Mouse (Mus musculus) kidney, postnatal 0 days (tissue): ENCODE measurements around the gene Clic1. TPM values are rescaled to one million over a fixed set of nuclear protein-coding genes. Genes with fewer than 3 reads are reported as not detected.

Experiments
- ATAC-seq: fragments of 200-750 bp; cut with Nextera tagmentation; replicated peaks from 2 replicates; pipeline ENCODE4 v1.8.0; 2017; ENCODE audit warnings: low read depth, moderate number of reproducible peaks, moderate TSS enrichment, moderate library complexity; ENCODE audit not compliant: low FRiP score
- DNase-seq: peaks from one replicate; pipeline ENCODE4 v3.0.0-alpha.2; 2016; ENCODE audit warnings: low spot score
- H3K27ac ChIP-seq: fragments of 300-500 bp; sonication (generic); 2 replicates; pipeline ENCODE4 v1.5.1; 2014; ENCODE audit warnings: mild to moderate bottlenecking
- H3K27me3 ChIP-seq: fragments of 300-500 bp; sonication (generic); 2 replicates; pipeline ENCODE4 v1.6.1; 2014; ENCODE audit warnings: low read length, mixed read lengths; ENCODE audit not compliant: insufficient read depth
- H3K36me3 ChIP-seq: fragments of 300-500 bp; sonication (generic); 2 replicates; pipeline ENCODE4 v1.6.1; 2014; ENCODE audit warnings: low read length, mixed read lengths; ENCODE audit not compliant: insufficient read depth
- H3K4me1 ChIP-seq: fragments of 300-500 bp; sonication (generic); replicated peaks from 2 replicates; pipeline ENCODE4 v1.6.1; 2014; ENCODE audit warnings: antibody characterized with exemption, low read length, mixed read lengths; ENCODE audit not compliant: insufficient read depth
- H3K4me2 ChIP-seq: fragments of 300-500 bp; sonication (generic); 2 replicates; pipeline ENCODE4 v1.6.1; 2014; ENCODE audit warnings: mild to moderate bottlenecking, low read length, moderate library complexity, mixed read lengths
- H3K4me3 ChIP-seq: fragments of 300-500 bp; sonication (generic); replicated peaks from 2 replicates; pipeline ENCODE4 v1.5.1; 2014; ENCODE audit warnings: low read depth, low read length
- H3K9ac ChIP-seq: fragments of 300-500 bp; sonication (generic); 2 replicates; pipeline ENCODE4 v1.6.1; 2014; ENCODE audit warnings: low read depth, low read length
- H3K9me3 ChIP-seq: fragments of 300-500 bp; sonication (generic); replicated peaks from 2 replicates; pipeline ENCODE4 v1.6.1; 2016; ENCODE audit warnings: low read length, inconsistent platforms, mixed read lengths
- CTCF ChIP-seq: IDR thresholded peaks from 2 replicates; pipeline ENCODE4 v1.5.1; 2016; ENCODE audit warnings: antibody characterized with exemption, low read depth, mild to moderate bottlenecking, moderate library complexity
- WGBS: fragments of 180-500 bp; shearing (Covaris S2); extraction: QIAGEN DNeasy Blood & Tissue Kit; methylation state at CpG from one replicate; pipeline ENCODE4 v1.1.7; 2014; 5-methylcytosine and 5-hydroxymethylcytosine counted together
- polyA plus RNA-seq: library from polyadenylated mRNA; unstranded; fragments of >200 nt; fragmentation: Nextera tagmentation; extraction: Ambion mirVana; gene quantifications from 2 replicates; pipeline ENCODE4 v1.2.1, GENCODE M21; 2015

Clic1 gene
- polyA plus RNA-seq, 1 experiment from 2014 or later, result 266 TPM

DNA sequence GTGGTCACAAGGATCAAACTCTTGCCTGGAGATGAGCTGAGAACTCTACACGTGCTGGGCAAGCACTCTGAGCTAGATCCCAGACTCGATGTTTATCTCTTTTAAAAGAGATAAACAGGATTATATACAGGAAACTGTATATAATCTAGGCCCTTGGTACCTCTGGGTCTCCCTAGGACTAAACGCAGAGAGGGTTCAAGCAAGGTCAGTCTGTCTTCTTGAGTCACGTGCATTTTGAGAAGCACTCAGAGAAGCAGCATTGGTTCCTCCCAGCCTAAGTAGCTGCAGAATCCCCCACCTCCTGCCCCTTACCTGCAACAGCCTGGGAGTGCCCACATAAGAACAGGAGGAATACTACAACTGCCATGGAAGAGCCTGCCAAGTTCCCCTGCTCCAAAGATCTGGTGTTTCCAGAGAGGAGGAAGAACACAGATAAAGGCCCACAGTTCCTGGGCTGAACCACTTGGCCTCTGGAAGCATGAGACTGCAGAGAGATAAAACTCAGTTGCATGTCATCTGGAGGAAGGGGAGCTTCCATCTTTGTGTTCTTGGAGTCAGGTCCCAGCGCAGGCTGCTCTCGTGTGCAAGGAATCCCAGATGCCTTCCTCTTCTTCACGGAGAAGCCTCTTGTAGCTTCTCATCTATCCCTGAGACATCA is 35.6 kb downstream of the Clic1 start, which contains the start of gene Ly6g6f:
TSS of gene Ly6g6f (minus strand) at position 403 of the 658 bp plus-strand sequence.
- WGBS, result 76% methylated on average over 7 of the region's 7 CpGs
- ATAC-seq, result no peak

DNA sequence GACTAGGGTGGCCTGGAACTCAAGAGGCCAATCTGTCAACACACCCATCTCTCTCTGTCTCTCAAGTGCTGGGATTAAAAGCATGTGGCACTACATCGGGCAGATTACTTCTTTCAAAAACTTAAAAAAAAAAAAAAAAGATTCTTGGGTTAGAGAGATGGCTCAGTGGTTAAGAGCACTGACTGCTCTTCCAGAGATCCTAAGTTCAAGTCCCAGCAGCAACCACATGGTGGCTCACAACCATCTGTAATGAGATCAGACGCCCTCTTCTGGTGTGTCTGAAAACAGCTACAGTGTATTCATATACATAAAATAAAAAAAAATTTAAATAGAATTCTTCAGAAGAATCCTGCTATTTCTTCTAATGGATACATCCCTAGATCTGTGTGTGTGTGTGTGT is 38.4 kb downstream of the Clic1 start:
- Histone ChIP-seq H3K4me1 (peaks cover 7% of the 10 kb centered on the region; the same call in 1 of the 2 replicates), H3K36me3 (peaks cover 8% of the 10 kb centered on the region; the same call in 1 of the 2 replicates), H3K27ac (no peak overlapping the region), H3K4me2 (no peak overlapping the region), H3K9ac (no peak overlapping the region), H3K4me3 (no peak overlapping the region), H3K27me3 (no peaks in the 10 kb centered on the region), H3K9me3 (no peaks in the 10 kb centered on the region)
- WGBS, result 48% methylated on average over 2 of the region's 2 CpGs
- peak; percentile 60 for TF ChIP-seq CTCF
- ATAC-seq (no peak), DNase-seq (no peak)

More for the DNA sequence above, 35.6 kb downstream of the Clic1 start, which contains the start of gene Ly6g6f:
- no peaks in the 10 kb centered on the region for H3K36me3 ChIP-seq
- no peak within 1 kb of the TSS for H3K9ac ChIP-seq
- DNase-seq, result no peak
- H3K27ac ChIP-seq, result no peak within 1 kb of the TSS
- no peak for TF ChIP-seq CTCF
- no peak within 1 kb of the TSS for H3K4me3 ChIP-seq
- H3K27me3 ChIP-seq, result no peaks in the 10 kb centered on the region; the same call in 1 of the 2 replicates
- H3K4me1 ChIP-seq, result peaks cover 6% of the 10 kb centered on the region; the same call in 1 of the 2 replicates
- H3K9me3 ChIP-seq, result no peaks in the 10 kb centered on the region
- no peak within 1 kb of the TSS for H3K4me2 ChIP-seq

DNA sequence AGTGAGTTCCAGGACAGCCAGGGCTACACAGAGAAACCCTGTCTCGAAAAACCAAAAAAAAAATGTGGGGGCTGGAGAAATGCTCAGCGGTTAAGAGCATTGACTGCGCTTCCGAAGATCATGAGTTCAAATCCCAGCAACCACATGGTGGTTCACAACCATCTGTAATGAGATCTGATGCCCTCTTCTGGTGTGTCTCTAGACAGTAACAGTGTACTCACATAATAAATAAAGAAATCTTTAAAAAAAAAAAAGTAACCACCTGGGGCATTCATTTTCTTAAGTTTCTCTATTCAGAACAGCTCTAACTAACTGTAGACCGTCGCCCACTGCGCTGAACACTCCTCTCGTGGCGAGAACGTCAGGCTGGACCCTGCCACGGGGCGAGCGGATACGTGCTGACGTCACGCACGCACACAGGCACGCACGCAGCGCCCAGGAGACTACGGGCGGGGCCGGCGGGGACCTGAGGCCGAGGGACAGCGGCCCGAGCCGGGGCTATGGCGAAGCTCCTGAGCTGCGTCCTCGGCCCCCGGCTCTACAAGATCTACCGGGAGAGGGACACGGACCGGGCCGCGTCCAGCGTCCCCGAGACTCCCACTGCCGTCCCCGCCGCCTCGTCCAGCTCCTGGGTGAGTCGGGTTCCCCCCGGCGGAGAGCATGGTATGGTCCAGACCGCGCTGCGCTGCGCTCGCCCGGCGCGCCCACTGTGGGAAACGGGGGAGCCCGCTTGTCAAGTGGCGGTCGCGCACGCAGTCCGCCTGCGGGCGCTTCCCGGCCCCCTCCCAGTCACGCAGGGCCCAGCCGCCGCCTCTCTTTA is 39.3 kb downstream of the Clic1 start, which contains the start of gene Abhd16a:
TSS of gene Abhd16a (plus strand) at position 439 of the 820 bp plus-strand sequence.
- Histone ChIP-seq H3K9me3 (no peaks in the 10 kb centered on the region), H3K27me3 (no peaks in the 10 kb centered on the region), H3K4me1 (peaks cover 7% of the 10 kb centered on the region; the same call in 1 of the 2 replicates), H3K27ac (peak within 1 kb of the TSS; percentile 97), H3K4me2 (peak within 1 kb of the TSS; percentile 62), H3K9ac (peak within 1 kb of the TSS; percentile 93), H3K36me3 (peaks cover 13% of the 10 kb centered on the region; the same call in 1 of the 2 replicates), H3K4me3 (peak within 1 kb of the TSS; percentile 62)
- WGBS, result 4% methylated on average over 49 of the region's 67 CpGs
- DNase-seq, result peak; percentile 96
- peak; percentile 94 for ATAC-seq
- 0 out of 2 replicates have a peak, but pooled peaks have one; percentile 32 for TF ChIP-seq CTCF

DNA sequence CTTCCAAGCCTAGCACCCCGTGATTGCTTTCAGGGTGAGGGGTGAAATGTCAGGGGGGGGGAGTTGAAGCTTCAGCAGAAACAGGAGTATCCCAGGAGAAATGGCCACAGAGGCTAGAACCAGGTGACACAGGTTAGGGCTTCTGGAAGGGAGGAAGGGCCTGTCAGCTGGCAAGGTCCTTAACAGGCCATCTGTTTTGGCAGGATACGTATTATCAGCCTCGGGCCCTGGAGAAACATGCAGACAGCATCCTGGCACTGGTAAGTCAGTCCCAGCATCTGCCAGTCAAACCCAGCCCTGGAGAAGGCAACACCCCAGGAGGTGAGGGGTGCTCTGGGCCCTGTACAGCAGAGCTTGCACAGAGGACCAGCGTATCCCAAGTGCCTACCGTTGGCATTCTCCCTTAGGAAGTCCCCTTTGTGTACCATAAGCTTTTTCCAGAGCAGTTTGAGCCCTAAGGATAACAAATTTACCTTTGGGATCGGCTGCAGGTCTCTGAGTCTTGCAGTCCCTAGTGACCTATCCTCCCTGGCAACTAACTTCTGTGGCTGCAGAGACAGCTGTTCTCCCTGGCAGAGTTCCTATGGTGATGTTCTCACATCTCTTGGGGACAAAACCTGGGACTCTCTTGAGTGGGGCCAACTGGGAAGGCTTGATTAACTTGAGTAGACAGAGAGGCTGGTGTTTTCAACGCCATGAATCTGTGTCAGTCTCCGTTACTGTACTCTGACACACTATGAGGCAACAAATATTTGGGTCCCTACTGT is 40.6 kb downstream of the Clic1 start:
- Histone ChIP-seq H3K36me3 (peaks cover 20% of the 10 kb centered on the region; the same call in 1 of the 2 replicates), H3K27ac (peak overlapping the region; percentile 97; the same call in 1 of the 2 replicates), H3K9ac (peak overlapping the region; percentile 93), H3K9me3 (no peaks in the 10 kb centered on the region), H3K4me2 (peak overlapping the region; percentile 62), H3K4me3 (peak overlapping the region; percentile 62), H3K27me3 (no peaks in the 10 kb centered on the region), H3K4me1 (peaks cover 7% of the 10 kb centered on the region; the same call in 1 of the 2 replicates)
- no peak for DNase-seq
- no peak for TF ChIP-seq CTCF
- ATAC-seq, result no peak
- 65% methylated on average over 8 of the region's 8 CpGs for WGBS

DNA sequence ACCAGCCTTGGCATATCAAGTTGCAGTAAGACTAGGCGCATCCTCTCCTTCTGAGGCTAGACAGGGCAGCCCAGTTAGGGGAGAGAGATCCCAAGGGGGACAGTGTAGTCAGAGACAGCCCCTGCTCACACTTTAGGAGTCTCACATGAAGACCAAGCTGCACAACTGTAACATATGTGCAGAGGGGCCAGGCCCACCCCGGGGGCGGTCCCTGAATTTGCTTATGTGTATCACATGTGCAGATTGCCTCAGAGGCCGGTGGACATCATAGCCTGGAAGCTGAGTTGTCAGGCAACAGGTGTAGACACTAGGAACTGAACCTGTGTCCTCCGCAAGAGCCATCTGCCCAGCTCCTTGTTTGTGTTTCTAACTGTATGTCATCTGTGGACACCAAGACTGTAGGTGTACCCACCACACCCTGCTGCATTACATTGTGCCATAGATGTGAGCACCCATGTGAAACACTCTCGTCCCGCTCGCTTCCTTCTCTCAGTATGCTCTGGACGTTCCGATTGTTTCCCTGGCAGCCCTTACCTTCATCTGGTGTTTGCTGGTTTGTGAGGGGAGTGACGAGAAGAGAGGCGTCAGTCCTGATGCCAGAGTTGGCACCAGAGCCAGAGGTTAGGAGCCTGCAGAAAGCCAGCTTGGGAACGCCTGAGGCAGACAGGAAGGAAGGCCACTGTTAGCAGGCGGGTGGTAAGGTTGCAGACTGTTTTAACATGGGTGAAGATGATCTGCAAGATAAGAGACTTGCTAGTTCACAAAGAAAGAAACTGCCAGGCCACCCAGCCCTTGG is 42.8 kb downstream of the Clic1 start:
- no peak overlapping the region for H3K9ac ChIP-seq
- H3K9me3 ChIP-seq, result no peaks in the 10 kb centered on the region
- H3K4me3 ChIP-seq, result no peak overlapping the region
- ATAC-seq, result no peak
- peaks cover 7% of the 10 kb centered on the region; the same call in 1 of the 2 replicates for H3K4me1 ChIP-seq
- no peaks in the 10 kb centered on the region for H3K27me3 ChIP-seq
- 80% methylated on average over 14 of the region's 14 CpGs for WGBS
- TF ChIP-seq CTCF, result no peak
- peak; percentile 41 for DNase-seq
- H3K4me2 ChIP-seq, result no peak overlapping the region
- no peak overlapping the region for H3K27ac ChIP-seq
- peaks cover 29% of the 10 kb centered on the region; the same call in 1 of the 2 replicates for H3K36me3 ChIP-seq
